Mouse (Mus musculus): ENCODE measurements around the gene Hopx.

DNA sequence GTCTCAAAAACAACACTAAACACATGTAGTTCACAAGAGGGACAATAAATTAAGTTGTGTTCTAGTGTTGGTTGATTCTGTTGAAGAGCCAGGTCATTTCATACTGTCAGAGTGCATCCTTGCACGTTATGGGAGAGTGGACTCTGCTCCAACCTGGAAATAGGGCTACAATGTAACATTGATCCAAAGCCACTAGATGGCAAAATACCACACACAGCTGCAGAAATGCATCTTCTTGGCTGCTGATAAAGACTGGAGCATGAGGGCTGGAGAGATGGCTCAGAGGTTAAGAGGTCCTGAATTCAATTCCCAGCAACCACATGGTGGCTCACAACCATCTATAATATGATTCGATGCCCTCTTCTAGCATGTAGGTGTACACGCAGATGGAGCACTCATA, 43.3 kb downstream of the Hopx start:
- TF ChIP-seq POLR2A (IDR thresholded peaks at IDR 0.05; ENCODE audit: extremely low read depth, insufficient read depth, low read length) (no peak), CTCF (IDR thresholded peaks at IDR 0.05; ENCODE audit: extremely low read depth, insufficient read depth, low read length) (peak; percentile 20; the same call in 1 of the 2 replicates)

All from cortical plate, adult 2 months (tissue).